Mouse (Mus musculus): ENCODE data around the gene Spdye4c.

The Spdye4c gene

GRCm38 (mm10) chr2:128601534-128601933 lies 10.5 kb downstream of the Spdye4c start:
- DNase-seq (ENCODE audit: inconsistent ontology term), result no peak

GRCm38 (mm10) chr2:128609286-128609685 lies 18.3 kb downstream of the Spdye4c start:
- no peak for DNase-seq (ENCODE audit: inconsistent ontology term)

- no peak for DNase-seq (ENCODE audit: inconsistent ontology term)
Measured at GRCm38 (mm10) chr2:128611178-128611577, 20.2 kb downstream of the Spdye4c start.

- DNase-seq (ENCODE audit: inconsistent ontology term), result no peak
Measured at GRCm38 (mm10) chr2:128612275-128612674, 21.3 kb downstream of the Spdye4c start.

GRCm38 (mm10) chr2:128613365-128613764 lies 22.4 kb downstream of the Spdye4c start:
- no peak for DNase-seq (ENCODE audit: inconsistent ontology term)

- DNase-seq (ENCODE audit: inconsistent ontology term), result no peak
Measured at GRCm38 (mm10) chr2:128615366-128615765, 24.4 kb downstream of the Spdye4c start.

- DNase-seq (ENCODE audit: inconsistent ontology term), result no peak
Measured at GRCm38 (mm10) chr2:128620578-128620977, 29.6 kb downstream of the Spdye4c start.

Data from Muller cell, postnatal 12 days (primary cell).